17 mouse cellular contexts compared by ENCODE assay signal in genomic region chr4:127402614-127403013, GRCm38 (mm10). TPM values are rescaled to one million over a fixed set of nuclear protein-coding genes. Genes with fewer than 3 reads are reported as not detected.
DNase-seq lines count a peak whose midpoint lies in the region; ATAC-seq and TF ChIP-seq lines count a peak whose summit lies in the region.
"Had no signal": no experiment of that assay in that cellular context is flagged by ENCODE, and none has a peak within 500 bp of the region (broad histone marks: within the 10 kb centered on the region; RNA-seq: fewer than 3 reads in every experiment).

No protein-coding gene starts in this region.

- no peaks in the 10 kb centered on the region for H3K27me3 ChIP-seq in hindbrain, embryonic 15.5 days
- H3K27me3 ChIP-seq in hindbrain, embryonic 13.5 days: no peaks in the 10 kb centered on the region
- no peaks in the 10 kb centered on the region for H3K27me3 ChIP-seq in C2C12 (ENCODE audit: control insufficient read depth, insufficient read depth, insufficient read length)
- no peaks in the 10 kb centered on the region for H3K27me3 ChIP-seq in forebrain, embryonic 15.5 days
- H3K27me3 ChIP-seq: neural tube, embryonic 12.5 days had no signal

- H3K79me3 ChIP-seq in C2C12 (ENCODE audit: low read depth): no peaks in the 10 kb centered on the region

- peaks cover 12% of the 10 kb centered on the region; the same call in 1 of the 2 replicates for H3K4me1 ChIP-seq in hindbrain, embryonic 15.5 days (replicated peaks)
- peaks cover 18% of the 10 kb centered on the region for H3K4me1 ChIP-seq in hindbrain, embryonic 13.5 days (replicated peaks)
- H3K4me1 ChIP-seq in forebrain, embryonic 15.5 days: peaks cover 8% of the 10 kb centered on the region
- H3K4me1 ChIP-seq: limb, embryonic 13.5 days; neural tube, embryonic 12.5 days had no signal

- DNase-seq in MN1 (ENCODE audit: low spot score): peak; percentile 24
- DNase-seq in right cerebral cortex, postnatal 4 days: no peak
- no peak for DNase-seq in yolk sac, embryonic 10.5 days (ENCODE audit: low spot score)
- DNase-seq in kidney, postnatal 4 days: no peak
- DNase-seq: heart, adult 2 months; heart, postnatal 14 days; kidney, adult 11 months; kidney, postnatal 36 days; liver, postnatal 0 days; right cerebral cortex, postnatal 25 days had no signal

- no peak overlapping the region for H3K27ac ChIP-seq in hindbrain, embryonic 15.5 days (replicated peaks)
- H3K27ac ChIP-seq in hindbrain, embryonic 13.5 days: no peak overlapping the region
- H3K27ac ChIP-seq in forebrain, embryonic 15.5 days (replicated peaks): no peak overlapping the region
- H3K27ac ChIP-seq: heart, adult 2 months; limb, embryonic 13.5 days; neural tube, embryonic 12.5 days had no signal

- H3K4me2 ChIP-seq in hindbrain, embryonic 15.5 days: no peak overlapping the region
- no peak overlapping the region for H3K4me2 ChIP-seq in hindbrain, embryonic 13.5 days
- no peak overlapping the region for H3K4me2 ChIP-seq in forebrain, embryonic 15.5 days (replicated peaks)
- H3K4me2 ChIP-seq: limb, embryonic 13.5 days; neural tube, embryonic 12.5 days had no signal

- H3K9me3 ChIP-seq in hindbrain, embryonic 15.5 days: no peaks in the 10 kb centered on the region
- H3K9me3 ChIP-seq in hindbrain, embryonic 13.5 days: no peaks in the 10 kb centered on the region
- H3K9me3 ChIP-seq in forebrain, embryonic 15.5 days: no peaks in the 10 kb centered on the region
- H3K9me3 ChIP-seq: limb, embryonic 13.5 days; neural tube, embryonic 12.5 days had no signal

- H3ac ChIP-seq in C2C12 (ENCODE audit: control insufficient read depth, insufficient read length, low read depth): no peak overlapping the region

- no peaks in the 10 kb centered on the region for H3K79me2 ChIP-seq in C2C12 (ENCODE audit: control insufficient read depth, insufficient read depth)

- no peaks in the 10 kb centered on the region for H3K36me3 ChIP-seq in hindbrain, embryonic 15.5 days
- H3K36me3 ChIP-seq in hindbrain, embryonic 13.5 days: no peaks in the 10 kb centered on the region
- no peaks in the 10 kb centered on the region for H3K36me3 ChIP-seq in C2C12 (ENCODE audit: control insufficient read depth, insufficient read depth)
- H3K36me3 ChIP-seq in forebrain, embryonic 15.5 days: no peaks in the 10 kb centered on the region
- H3K36me3 ChIP-seq: limb, embryonic 13.5 days; neural tube, embryonic 12.5 days had no signal

- ATAC-seq in hindbrain, embryonic 15.5 days (ENCODE audit: low FRiP score, low read depth): 0 out of 2 replicates have a peak, but pooled peaks have one; percentile 20
- ATAC-seq in hindbrain, embryonic 13.5 days (ENCODE audit: low FRiP score): no peak; the same call in 1 of the 2 replicates
- peak; percentile 62 for ATAC-seq in forebrain, embryonic 15.5 days (replicated peaks)
- ATAC-seq: liver, postnatal 0 days had no signal

- no peak for TF ChIP-seq CTCF in C2C12 (IDR thresholded peaks at IDR 0.05; ENCODE audit: control insufficient read depth, insufficient read depth, insufficient read length)

- H3K9ac ChIP-seq in hindbrain, embryonic 15.5 days: no peak overlapping the region
- H3K9ac ChIP-seq in hindbrain, embryonic 13.5 days: no peak overlapping the region
- no peak overlapping the region for H3K9ac ChIP-seq in forebrain, embryonic 15.5 days (replicated peaks)
- H3K9ac ChIP-seq: limb, embryonic 13.5 days; liver, postnatal 0 days; neural tube, embryonic 12.5 days had no signal

- H3K4me3 ChIP-seq in hindbrain, embryonic 15.5 days: no peak overlapping the region
- H3K4me3 ChIP-seq in hindbrain, embryonic 13.5 days: no peak overlapping the region
- no peak overlapping the region for H3K4me3 ChIP-seq in C2C12 (ENCODE audit: insufficient read depth, poor library complexity, severe bottlenecking)
- no peak overlapping the region for H3K4me3 ChIP-seq in forebrain, embryonic 15.5 days
- H3K4me3 ChIP-seq: heart, adult 2 months; limb, embryonic 13.5 days; neural tube, embryonic 12.5 days had no signal

- 59% methylated on average over 3 of the region's 3 CpGs for WGBS in hindbrain, embryonic 15.5 days
- WGBS in hindbrain, embryonic 13.5 days: 58% methylated on average over 3 of the region's 3 CpGs
- WGBS in forebrain, embryonic 15.5 days: 65% methylated on average over 3 of the region's 3 CpGs

TF ChIP-seq in C2C12, 6 proteins besides CTCF, POLR2A, EP300 and RAD21:
- TF ChIP-seq CEBPB (IDR thresholded peaks at IDR 0.05; ENCODE audit: low read depth): no peak
- TF ChIP-seq USF1 (IDR thresholded peaks at IDR 0.05; ENCODE audit: low read depth): peak; percentile 77
- TF ChIP-seq FOSL1 (IDR thresholded peaks at IDR 0.05; ENCODE audit: insufficient read depth, low read length, poor library complexity, severe bottlenecking): no peak
- no peak for TF ChIP-seq MYOG (IDR thresholded peaks at IDR 0.05; ENCODE audit: control insufficient read depth, extremely low read depth, insufficient read length)
- no peak for TF ChIP-seq MAX (IDR thresholded peaks at IDR 0.05)

RNA-seq across cellular contexts. Expression of gene Gjb5, which starts 44.6 kb away (rescaled TPM):
- polyA plus RNA-seq in hindbrain, embryonic 15.5 days (2015; fragmentation: Nextera tagmentation; extraction: Ambion mirVana): 0.12 and 0.24 TPM in 2 replicates
- polyA plus RNA-seq in hindbrain, embryonic 13.5 days (2015; fragmentation: Nextera tagmentation; extraction: Ambion mirVana): 0.18 and 0.25 TPM in 2 replicates
- polyA plus RNA-seq in C2C12 (2012; fragmentation: generic; extraction: Trizol): 0.37 TPM
- 0.14 TPM in 1 of 2 replicates, not detected in the other for polyA plus RNA-seq in forebrain, embryonic 15.5 days (2015; fragmentation: Nextera tagmentation; extraction: Ambion mirVana)

RNA-seq across cellular contexts. Expression of gene Gjb4, which starts 48.7 kb away (rescaled TPM):
- polyA plus RNA-seq in hindbrain, embryonic 15.5 days (2015; fragmentation: Nextera tagmentation; extraction: Ambion mirVana): not detected in 2 replicates
- 0.26 TPM in 1 of 2 replicates, not detected in the other for polyA plus RNA-seq in hindbrain, embryonic 13.5 days (2015; fragmentation: Nextera tagmentation; extraction: Ambion mirVana)
- polyA plus RNA-seq in C2C12 (2012; fragmentation: generic; extraction: Trizol): 9.0 TPM
- 0.17 TPM in 1 of 2 replicates, not detected in the other for polyA plus RNA-seq in forebrain, embryonic 15.5 days (2015; fragmentation: Nextera tagmentation; extraction: Ambion mirVana)
- polyA plus RNA-seq: limb, embryonic 13.5 days; liver, postnatal 0 days; neural tube, embryonic 12.5 days; stomach, embryonic 14.5 days had no signal
